Mouse (Mus musculus) ZHBTc4 (cell line): ENCODE measurements around the gene Tmem53.

Experiments used
- DNase-seq: peaks from one replicate; pipeline ENCODE4 v3.0.0-alpha.2; 2011; ENCODE audit warnings: low read depth, low spot score

The Tmem53 gene

DNA sequence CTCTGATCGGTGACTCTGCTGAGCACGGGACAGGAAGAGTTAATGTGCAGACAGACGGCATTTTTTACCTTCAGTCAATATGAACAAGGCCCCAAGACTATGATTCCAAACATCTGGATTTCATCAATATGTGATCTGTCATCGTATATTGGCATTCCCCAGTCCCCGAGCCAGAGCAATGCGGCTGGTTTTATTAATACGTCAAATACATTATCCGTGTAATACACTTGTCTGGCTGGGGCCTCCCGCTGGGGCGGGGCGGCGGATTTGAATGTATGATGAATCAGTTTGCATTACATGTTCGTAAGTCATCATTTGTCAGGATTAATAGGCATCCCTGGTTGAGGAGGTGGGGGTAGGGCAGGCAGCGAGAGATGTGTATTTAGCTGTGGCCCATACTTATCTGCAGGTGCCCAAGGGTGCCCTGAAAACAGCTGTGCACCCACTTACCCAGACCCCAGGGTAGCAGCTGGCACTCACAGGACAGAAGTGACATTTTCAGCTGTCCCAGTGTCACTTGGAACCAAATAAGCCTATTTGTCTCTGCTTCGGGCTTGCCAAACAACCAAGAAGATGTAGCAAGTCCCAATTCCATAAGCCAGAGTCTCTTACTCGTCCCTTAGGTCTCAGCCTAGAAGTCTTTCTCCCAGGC, 63.2 kb downstream of the Tmem53 start:
- DNase-seq, result no peak

DNA sequence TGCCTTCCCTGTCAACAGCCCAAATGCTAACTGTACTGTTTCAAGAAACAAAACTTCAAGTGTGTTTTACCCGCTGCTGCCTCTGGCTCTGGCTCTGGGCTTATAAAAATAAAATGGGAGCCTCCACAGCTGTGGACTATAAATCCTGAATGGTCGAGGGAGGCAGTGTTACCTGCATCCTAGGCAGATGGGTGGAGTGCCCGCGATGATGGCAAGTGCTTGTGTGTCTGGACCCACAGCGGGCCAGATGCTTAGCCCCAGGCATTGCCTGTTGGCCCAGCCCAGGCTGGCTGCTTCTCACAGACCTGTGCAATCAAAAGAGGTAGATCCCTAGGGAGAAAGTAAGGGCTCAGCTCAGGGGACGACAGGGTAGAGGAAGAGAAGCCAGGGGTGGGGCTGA, 65.0 kb downstream of the Tmem53 start:
- peak; percentile 42 for DNase-seq

DNA sequence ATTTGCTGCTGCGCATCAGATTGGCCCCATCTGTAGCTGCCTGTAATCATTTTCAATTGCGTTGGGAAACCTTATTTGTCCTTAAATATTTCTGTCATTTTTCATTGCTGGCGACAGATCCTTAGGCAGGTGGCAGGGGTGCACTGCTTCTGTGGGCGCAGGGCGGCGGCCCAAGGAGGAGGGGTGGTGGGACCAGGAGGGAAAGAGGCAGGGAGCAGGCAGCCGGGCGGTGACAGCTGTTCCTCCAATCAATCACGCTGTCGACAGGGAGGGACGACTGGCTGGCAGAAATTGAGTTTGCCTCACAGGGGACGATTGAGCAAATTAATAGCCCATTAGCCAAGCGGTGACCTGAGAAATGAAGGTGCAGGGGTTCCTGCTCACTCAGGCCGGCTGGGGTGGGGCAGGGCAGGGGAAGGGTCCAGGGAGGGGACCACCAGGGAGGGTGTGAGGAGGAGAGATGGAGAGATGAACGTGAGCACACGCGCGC, 66.0 kb downstream of the Tmem53 start:
- no peak for DNase-seq
